Mouse (Mus musculus) G1E (cell line): Measurements from ENCODE around the gene Proca1. TPM values are rescaled to one million over a fixed set of nuclear protein-coding genes. Genes with fewer than 3 reads are reported as not detected.

Experiments
- ATAC-seq: 2 replicates; pipeline ENCODE4 v1.8.0; 2016; ENCODE audit warnings: mild to moderate bottlenecking; ENCODE audit not compliant: insufficient number of reproducible peaks, poor library complexity, low FRiP score, severe bottlenecking; ENCODE audit errors: extremely low read depth
- DNase-seq: peaks from one replicate; pipeline ENCODE4 v3.0.0; 2012; ENCODE audit warnings: low spot score
- H3K27me3 ChIP-seq: 2 replicates; pipeline ENCODE4 v1.6.1; 2012; ENCODE audit warnings: mild to moderate bottlenecking, low read length, inconsistent platforms; ENCODE audit not compliant: insufficient read depth
- H3K36me3 ChIP-seq: replicated peaks from 2 replicates; pipeline ENCODE3; 2012; ENCODE audit warnings: mild to moderate bottlenecking, inconsistent platforms
- H3K4me1 ChIP-seq: 2 replicates; pipeline ENCODE4 v1.6.1; 2012; ENCODE audit warnings: low read depth, low read length, inconsistent platforms, mixed read lengths; ENCODE audit not compliant: insufficient read depth
- H3K4me3 ChIP-seq: 2 replicates; pipeline ENCODE4 v1.5.1; 2012; ENCODE audit warnings: low read depth, mild to moderate bottlenecking, inconsistent platforms, low read length, moderate library complexity, mixed read lengths
- H3K9me3 ChIP-seq: replicated peaks from 2 replicates; pipeline ENCODE4 v1.6.1; 2012; ENCODE audit warnings: inconsistent platforms
- CTCF ChIP-seq: IDR thresholded peaks from 2 replicates; pipeline ENCODE4 v1.5.1; 2012; ENCODE audit warnings: low read depth, low read length, inconsistent platforms, mixed read lengths
- GATA1 ChIP-seq: IDR thresholded peaks from 2 replicates; pipeline ENCODE4 v1.6.1; 2012; ENCODE audit warnings: borderline replicate concordance, low read length, inconsistent platforms, mixed read lengths
- GATA2 ChIP-seq: IDR thresholded peaks from 2 replicates; pipeline ENCODE4 v1.6.1; 2012; ENCODE audit warnings: low read depth, low read length, inconsistent platforms, borderline replicate concordance
- POLR2AphosphoS5 ChIP-seq: IDR thresholded peaks from 2 replicates; pipeline ENCODE4 v1.6.1; 2012; ENCODE audit warnings: low read depth, low read length, inconsistent platforms; ENCODE audit not compliant: insufficient replicate concordance
- TAL1 ChIP-seq: conservative IDR thresholded peaks from 2 replicates; pipeline ENCODE4 v1.6.1; 2012; ENCODE audit warnings: low read depth, low read length, inconsistent platforms, mixed read lengths
- polyA plus RNA-seq: library from polyadenylated mRNA; stranded (reverse); fragments of >175 nt; gene quantifications from 2 replicates; pipeline ENCODE4 v1.2.3, GENCODE M21; 2012
- total RNA-seq, 2 experiments: library from RNA; stranded (forward) in 1 of 2; stranded (reverse) in 1 of 2; fragments of 200-1000 nt in 1 of 2; fragments of >200 nt in 1 of 2; fragmentation: Nextera tagmentation in 1 of 2; gene quantifications; 2 replicates each; pipeline ENCODE4 v1.2.3; 2014 to 2017

Gene Proca1
- total and polyA plus RNA-seq, 3 experiments: 0.22 TPM; not detected in 2

DNA sequence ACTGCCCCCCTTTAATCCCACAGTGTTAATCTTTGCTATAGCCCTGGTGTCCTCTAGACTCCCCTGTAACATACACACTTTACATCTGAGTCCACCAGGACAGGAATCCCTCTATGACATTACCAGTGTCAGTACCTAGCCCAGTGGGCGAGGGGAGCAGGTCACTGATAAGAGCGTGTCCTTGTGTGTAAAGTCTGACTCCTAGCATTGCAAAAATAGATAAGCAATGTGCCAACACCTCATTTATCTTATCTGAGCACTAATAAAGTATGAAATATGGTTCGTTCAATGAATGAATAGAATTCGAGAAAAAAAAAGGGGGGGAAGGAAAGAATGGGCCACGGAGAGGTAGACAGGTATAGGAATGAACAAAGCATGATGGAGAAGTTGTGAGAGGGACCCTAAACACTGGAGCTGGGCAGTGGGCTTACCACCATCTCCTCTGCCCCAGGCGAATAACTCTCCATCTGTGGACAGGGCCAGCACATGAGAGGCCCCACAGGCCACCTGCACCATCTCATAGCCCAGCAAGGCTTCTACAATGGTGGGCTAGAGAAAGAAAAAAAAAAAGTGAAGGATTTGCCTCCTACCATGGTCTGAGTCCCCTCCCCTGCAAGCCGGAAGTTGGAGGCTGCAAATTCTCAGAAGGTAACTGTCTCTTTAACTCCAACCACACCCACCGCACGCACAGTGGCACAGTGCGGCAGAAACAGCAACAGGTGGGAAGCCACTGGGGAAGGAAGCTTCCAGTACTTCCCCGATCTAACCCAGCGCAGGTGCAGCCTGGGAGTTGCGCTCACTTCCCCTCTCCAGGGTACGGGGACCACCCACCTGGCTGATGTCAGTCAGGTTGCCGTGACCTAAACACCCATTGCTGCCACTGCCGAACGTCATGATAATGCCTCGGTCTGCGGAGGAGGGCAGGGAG lies 24.4 kb upstream of the Proca1 start:
- peak; percentile 80 for DNase-seq
- Histone ChIP-seq H3K27me3 (no peaks in the 10 kb centered on the region), H3K9me3 (0 out of 2 replicates have a peak, but pooled peaks cover 2% of the 10 kb centered on the region), H3K4me3 (peak overlapping the region; percentile 71), H3K4me1 (peaks cover 86% of the 10 kb centered on the region), H3K36me3 (peaks cover 45% of the 10 kb centered on the region)
- peak; percentile 73 for ATAC-seq
- TF ChIP-seq TAL1: peak; percentile 90
- no peak for TF ChIP-seq POLR2AphosphoS5
- TF ChIP-seq CTCF: no peak
- 0 out of 2 replicates have a peak, but pooled peaks have one; percentile 20 for TF ChIP-seq GATA2
- no peak for TF ChIP-seq GATA1

DNA sequence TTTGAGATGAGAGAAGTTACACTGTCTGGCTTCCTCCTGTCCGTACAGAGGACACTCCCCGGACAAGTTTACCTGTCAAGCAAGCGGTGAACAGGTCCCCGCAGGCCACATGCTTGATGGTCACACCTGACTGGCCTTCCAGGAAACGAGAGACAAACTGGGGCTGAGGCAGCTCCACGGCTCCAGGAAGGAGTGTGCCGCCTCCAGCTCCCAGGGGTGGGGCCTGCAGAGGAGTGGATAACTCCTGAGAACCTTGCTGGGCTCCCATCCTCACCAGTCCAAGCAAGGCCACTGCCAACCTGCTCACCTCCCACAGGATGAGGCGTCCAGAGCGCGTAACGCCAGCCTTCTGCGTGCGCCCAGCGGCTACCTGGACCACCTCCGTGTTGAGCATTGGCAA lies 22.9 kb upstream of the Proca1 start:
- no peak for TF ChIP-seq TAL1
- no peak for TF ChIP-seq GATA1
- TF ChIP-seq GATA2: no peak
- no peak for TF ChIP-seq CTCF
- TF ChIP-seq POLR2AphosphoS5: no peak
- Histone ChIP-seq H3K27me3 (no peaks in the 10 kb centered on the region), H3K4me1 (peaks cover 87% of the 10 kb centered on the region), H3K36me3 (peaks cover 43% of the 10 kb centered on the region), H3K9me3 (0 out of 2 replicates have a peak, but pooled peaks cover 2% of the 10 kb centered on the region), H3K4me3 (peak overlapping the region; percentile 52; the same call in 1 of the 2 replicates)
- ATAC-seq (no peak), DNase-seq (no peak)

DNA sequence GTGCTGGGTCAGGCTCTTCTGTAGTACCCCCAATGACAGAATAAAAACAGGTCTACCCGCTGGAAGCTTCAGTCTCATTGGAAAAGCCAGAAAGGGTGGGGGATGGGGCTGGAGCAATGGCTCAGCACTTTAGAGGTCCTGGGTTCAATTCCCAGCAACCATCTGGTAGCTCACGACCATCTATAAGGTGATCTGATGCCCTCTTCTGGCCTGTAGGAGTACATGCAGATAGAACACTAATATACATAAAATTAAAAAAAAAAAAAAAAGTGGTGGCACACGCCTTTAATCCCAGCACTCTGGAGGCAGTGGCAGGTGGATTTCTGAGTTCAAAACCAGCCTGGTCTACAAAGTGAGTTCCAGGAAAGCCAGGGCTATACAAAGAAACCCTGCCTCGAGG lies 21.9 kb upstream of the Proca1 start:
- no peak for TF ChIP-seq TAL1
- no peak for TF ChIP-seq POLR2AphosphoS5
- TF ChIP-seq GATA1: no peak
- TF ChIP-seq CTCF: no peak
- no peak for TF ChIP-seq GATA2
- H3K9me3 ChIP-seq: 0 out of 2 replicates have a peak, but pooled peaks cover 2% of the 10 kb centered on the region
- DNase-seq (no peak), ATAC-seq (no peak)
- H3K4me3 ChIP-seq: no peak overlapping the region; the same call in 1 of the 2 replicates
- peaks cover 41% of the 10 kb centered on the region for H3K36me3 ChIP-seq
- peaks cover 84% of the 10 kb centered on the region for H3K4me1 ChIP-seq
- H3K27me3 ChIP-seq: no peaks in the 10 kb centered on the region

DNA sequence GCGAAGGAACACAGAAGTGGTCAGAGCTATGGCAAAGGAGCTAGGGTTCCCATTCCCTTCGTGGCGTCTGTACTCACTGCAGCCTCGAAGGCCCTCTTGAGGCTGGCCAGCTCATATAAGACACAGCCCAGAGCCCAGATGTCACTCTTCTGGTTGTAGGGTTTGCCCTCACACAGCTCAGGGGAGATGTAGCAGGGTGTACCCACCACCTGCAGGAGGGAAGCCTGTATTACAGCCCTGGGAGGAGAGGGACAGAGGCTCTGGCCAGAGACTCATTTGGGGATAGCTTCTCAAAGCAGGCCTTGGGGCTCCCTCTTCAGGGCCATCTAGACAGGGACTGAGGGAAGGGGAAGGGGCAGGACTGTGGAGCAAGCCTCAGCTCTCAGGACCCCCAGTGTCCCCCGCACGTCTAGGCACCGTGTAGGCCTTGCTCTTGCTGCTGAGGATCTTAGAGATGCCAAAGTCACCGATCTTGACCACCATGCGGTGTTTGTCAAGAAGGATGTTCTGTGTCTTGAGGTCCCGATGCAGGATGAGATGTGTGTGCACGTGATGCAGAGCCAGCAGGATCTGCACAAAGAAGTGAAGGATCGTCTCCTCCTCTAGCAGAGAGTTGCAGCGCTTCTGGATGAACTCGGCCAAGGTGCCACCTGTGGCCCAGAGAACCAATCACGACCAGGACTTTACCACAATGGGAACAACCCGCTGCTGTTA lies 21.0 kb upstream of the Proca1 start:
- Histone ChIP-seq H3K27me3 (no peaks in the 10 kb centered on the region), H3K9me3 (0 out of 2 replicates have a peak, but pooled peaks cover 2% of the 10 kb centered on the region), H3K36me3 (peaks cover 38% of the 10 kb centered on the region), H3K4me1 (peaks cover 82% of the 10 kb centered on the region), H3K4me3 (no peak overlapping the region)
- ATAC-seq (no peak), DNase-seq (no peak)
- TF ChIP-seq CTCF: no peak
- TF ChIP-seq GATA2: no peak
- no peak for TF ChIP-seq TAL1
- no peak for TF ChIP-seq POLR2AphosphoS5
- no peak for TF ChIP-seq GATA1

DNA sequence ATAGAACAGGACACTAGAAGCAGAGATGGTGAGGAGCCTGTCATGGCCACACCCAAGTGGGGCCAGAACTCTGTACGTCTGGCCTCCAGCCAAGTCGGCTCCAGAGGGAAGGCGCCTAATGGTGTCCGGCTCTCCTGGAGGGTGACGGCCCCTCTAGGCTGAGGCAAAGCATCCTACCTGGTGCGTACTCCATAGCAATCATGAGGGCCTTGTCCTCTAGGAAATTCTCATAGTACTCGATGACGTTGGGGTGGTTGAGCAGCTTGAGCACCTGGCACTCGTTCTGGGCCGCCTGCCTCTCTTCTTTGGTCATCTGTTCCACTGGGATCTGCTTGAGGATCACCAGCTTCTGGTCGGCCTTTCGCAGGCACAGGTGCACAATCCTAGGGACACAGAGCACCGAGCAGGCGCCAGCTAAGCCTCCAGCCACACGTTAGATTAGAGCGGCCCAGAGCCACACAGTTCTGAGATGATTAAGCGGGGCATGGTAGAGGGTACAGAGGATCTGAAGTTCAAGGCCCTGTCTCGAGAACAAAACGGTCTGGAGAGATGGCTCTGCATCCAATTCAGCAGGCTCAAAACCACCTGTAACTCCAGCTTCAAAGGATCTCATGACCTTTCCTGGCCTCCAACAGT lies 20.3 kb upstream of the Proca1 start:
- H3K4me3 ChIP-seq: no peak overlapping the region
- 0 out of 2 replicates have a peak, but pooled peaks cover 2% of the 10 kb centered on the region for H3K9me3 ChIP-seq
- peaks cover 82% of the 10 kb centered on the region for H3K4me1 ChIP-seq
- TF ChIP-seq CTCF (no peak), POLR2AphosphoS5 (no peak), GATA1 (no peak), GATA2 (no peak), TAL1 (no peak)
- no peak for DNase-seq
- peaks cover 32% of the 10 kb centered on the region for H3K36me3 ChIP-seq
- H3K27me3 ChIP-seq: no peaks in the 10 kb centered on the region
- no peak for ATAC-seq
